Mouse (Mus musculus) heart, embryonic 12.5 days (tissue): Measurements from ENCODE around the gene Fam3b. TPM values are rescaled to one million over a fixed set of nuclear protein-coding genes. Genes with fewer than 3 reads are reported as not detected.

ENCODE experiments used
- ATAC-seq: fragments of 200-750 bp; cut with Nextera tagmentation; 2 replicates; pipeline ENCODE4 v1.8.0; 2017; ENCODE audit warnings: moderate TSS enrichment, moderate library complexity; ENCODE audit not compliant: insufficient number of reproducible peaks, low FRiP score
- H3K27ac ChIP-seq: fragments of 300-500 bp; sonication (generic); 2 replicates; pipeline ENCODE4 v1.5.1; 2016; ENCODE audit warnings: mild to moderate bottlenecking, moderate library complexity; ENCODE audit not compliant: poor library complexity, severe bottlenecking
- H3K27me3 ChIP-seq: fragments of 300-500 bp; sonication (generic); replicated peaks from 2 replicates; pipeline ENCODE4 v1.6.1; 2016; ENCODE audit warnings: mild to moderate bottlenecking, moderate library complexity
- H3K36me3 ChIP-seq: fragments of 300-500 bp; sonication (generic); 2 replicates; pipeline ENCODE4 v1.6.1; 2016; ENCODE audit warnings: mild to moderate bottlenecking, moderate library complexity
- H3K4me1 ChIP-seq: fragments of 300-500 bp; sonication (generic); replicated peaks from 2 replicates; pipeline ENCODE4 v1.6.1; 2016; ENCODE audit warnings: mild to moderate bottlenecking
- H3K4me2 ChIP-seq: fragments of 300-500 bp; sonication (generic); 2 replicates; pipeline ENCODE4 v1.6.1; 2016; ENCODE audit warnings: mild to moderate bottlenecking, moderate library complexity
- H3K4me3 ChIP-seq: fragments of 300-500 bp; sonication (generic); 2 replicates; pipeline ENCODE4 v1.5.1; 2016; ENCODE audit warnings: mild to moderate bottlenecking
- H3K9ac ChIP-seq: fragments of 300-500 bp; sonication (generic); 2 replicates; pipeline ENCODE4 v1.6.1; 2016; ENCODE audit warnings: mild to moderate bottlenecking, moderate library complexity
- H3K9me3 ChIP-seq: fragments of 300-500 bp; sonication (generic); replicated peaks from 2 replicates; pipeline ENCODE4 v1.6.1; 2016; ENCODE audit warnings: mild to moderate bottlenecking, moderate library complexity
- WGBS: fragments of 180-500 bp; shearing (Covaris S2); methylation state at CpG from one replicate; pipeline ENCODE4 v1.1.7; 2016; 5-methylcytosine and 5-hydroxymethylcytosine counted together
- polyA plus RNA-seq: library from polyadenylated mRNA; unstranded; fragments of >200 nt; fragmentation: Nextera tagmentation; extraction: Ambion mirVana; gene quantifications from 2 replicates; pipeline ENCODE4 v1.2.1, GENCODE M21; 2016

Fam3b gene
- polyA plus RNA-seq, 1 experiment from 2014 or later, result not detected

DNA sequence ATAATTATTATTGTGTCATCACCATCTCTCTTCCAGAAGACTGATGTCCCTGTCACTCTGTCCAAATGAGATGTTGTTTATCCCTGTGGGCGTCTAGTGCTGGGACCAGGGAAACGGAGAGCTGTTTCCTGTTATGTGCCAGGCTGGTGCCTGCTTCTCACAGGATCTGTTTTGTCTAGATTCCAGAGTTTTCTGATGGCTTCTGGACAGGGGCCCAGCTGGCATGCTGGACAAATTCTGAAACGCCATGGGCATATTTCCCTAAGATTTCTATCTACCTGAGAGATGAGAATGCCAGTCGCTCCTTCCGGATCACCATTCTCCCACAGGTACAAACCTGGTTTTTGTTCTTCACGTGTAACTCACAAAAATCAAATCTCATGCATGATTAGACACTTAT, 92.9 kb downstream of the Fam3b start:
- Histone ChIP-seq H3K9ac (no peak overlapping the region), H3K27ac (no peak overlapping the region), H3K36me3 (0 out of 2 replicates have a peak, but pooled peaks cover 3% of the 10 kb centered on the region), H3K9me3 (no peaks in the 10 kb centered on the region), H3K27me3 (no peaks in the 10 kb centered on the region), H3K4me2 (no peak overlapping the region), H3K4me1 (0 out of 2 replicates have a peak, but pooled peaks cover 7% of the 10 kb centered on the region), H3K4me3 (no peak overlapping the region)
- ATAC-seq, result no peak
- WGBS, result 75% methylated on average over 6 of the region's 6 CpGs

Other genes starting within 250 kb of the Fam3b start
- gene Bace2, start 158.1 kb downstream of the Fam3b start, polyA plus RNA-seq, result 61.0 and 66.2 TPM in 2 replicates
- 0.22 TPM in 1 of 2 replicates, not detected in the other for gene Mx1, start 51.9 kb downstream of the Fam3b start, polyA plus RNA-seq
- 0.15 and 0.46 TPM in 2 replicates for gene Tmprss2, start 96.4 kb upstream of the Fam3b start, polyA plus RNA-seq
- gene Ripk4, start 249.0 kb upstream of the Fam3b start, polyA plus RNA-seq, result 2.3 and 2.7 TPM in 2 replicates